Mouse (Mus musculus): ENCODE data around the gene Gm5426.
"Not testable (repeated sequence)": the region's sequence is repeated elsewhere in the genome, so short reads cannot be mapped to it uniquely, and the experiment has no call there.

Gene Gm5426

DNA sequence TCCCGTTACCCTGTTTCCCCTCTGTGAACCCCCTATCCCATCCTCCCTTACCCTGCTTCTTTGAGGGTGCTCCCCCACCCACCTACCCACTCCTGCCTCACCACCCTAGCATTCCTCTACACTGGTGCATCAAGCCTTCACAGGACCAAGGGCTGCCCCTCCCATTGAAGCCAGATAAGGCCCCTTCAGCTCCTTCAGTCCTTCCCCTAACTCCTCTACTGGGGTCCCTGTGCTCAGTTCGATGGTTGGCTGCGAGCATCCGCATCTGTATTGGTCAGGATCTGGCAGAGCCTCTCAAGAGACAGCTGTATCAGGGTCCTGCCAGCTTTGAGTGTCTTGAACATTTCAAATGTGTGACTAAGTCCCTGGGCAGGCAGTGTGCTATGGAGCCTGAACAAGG lies 2.9 kb downstream of the Gm5426 start:
- not testable (repeated sequence) for DNase-seq (ENCODE audit: low spot score)

DNA sequence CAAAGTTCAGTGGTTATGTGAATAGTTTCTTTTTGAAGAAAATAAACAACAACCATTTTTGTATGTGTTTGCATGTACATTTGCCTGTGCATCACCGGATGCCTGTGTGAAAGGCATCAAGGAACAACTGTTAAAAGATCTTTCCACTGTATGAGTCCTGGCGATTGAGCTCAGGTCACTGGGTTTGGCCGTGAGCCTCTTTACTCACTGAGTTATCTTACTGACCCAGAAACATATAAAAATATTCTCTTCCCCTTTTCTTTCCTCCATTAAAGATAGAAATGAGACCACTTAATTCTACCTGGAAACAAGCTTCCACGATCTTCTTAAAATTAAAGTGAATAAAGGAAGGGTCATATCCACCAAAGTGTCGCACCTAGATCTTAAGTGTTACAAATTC lies 10.2 kb downstream of the Gm5426 start:
- DNase-seq (ENCODE audit: low spot score): no peak

GRCm38 (mm10) chr10:96148250-96148699 lies 11.9 kb downstream of the Gm5426 start:
- peak; percentile 14 for DNase-seq (ENCODE audit: low spot score)

GRCm38 (mm10) chr10:96150401-96151116 lies 14.2 kb downstream of the Gm5426 start:
- no peak for DNase-seq (ENCODE audit: low spot score)

DNA sequence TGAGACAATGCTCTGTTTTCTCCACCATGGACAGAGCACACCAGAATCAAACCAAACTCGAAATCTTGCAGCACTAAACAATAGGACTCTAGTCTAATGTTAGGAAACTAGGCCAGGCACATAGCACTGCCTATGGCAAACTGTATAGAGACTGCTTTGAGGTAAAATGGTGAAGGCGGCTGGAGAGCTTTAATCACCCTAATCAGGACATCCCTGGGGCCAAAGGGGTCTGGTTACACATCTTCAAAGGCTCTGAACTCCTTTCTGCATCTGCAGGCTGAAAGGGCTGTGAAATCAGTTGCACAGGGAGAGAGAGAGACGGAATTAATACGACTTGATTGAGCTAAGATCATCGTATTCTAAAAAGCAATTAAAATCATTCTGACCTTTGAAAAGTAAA lies 16.9 kb downstream of the Gm5426 start:
- no peak for DNase-seq (ENCODE audit: low spot score)

DNA sequence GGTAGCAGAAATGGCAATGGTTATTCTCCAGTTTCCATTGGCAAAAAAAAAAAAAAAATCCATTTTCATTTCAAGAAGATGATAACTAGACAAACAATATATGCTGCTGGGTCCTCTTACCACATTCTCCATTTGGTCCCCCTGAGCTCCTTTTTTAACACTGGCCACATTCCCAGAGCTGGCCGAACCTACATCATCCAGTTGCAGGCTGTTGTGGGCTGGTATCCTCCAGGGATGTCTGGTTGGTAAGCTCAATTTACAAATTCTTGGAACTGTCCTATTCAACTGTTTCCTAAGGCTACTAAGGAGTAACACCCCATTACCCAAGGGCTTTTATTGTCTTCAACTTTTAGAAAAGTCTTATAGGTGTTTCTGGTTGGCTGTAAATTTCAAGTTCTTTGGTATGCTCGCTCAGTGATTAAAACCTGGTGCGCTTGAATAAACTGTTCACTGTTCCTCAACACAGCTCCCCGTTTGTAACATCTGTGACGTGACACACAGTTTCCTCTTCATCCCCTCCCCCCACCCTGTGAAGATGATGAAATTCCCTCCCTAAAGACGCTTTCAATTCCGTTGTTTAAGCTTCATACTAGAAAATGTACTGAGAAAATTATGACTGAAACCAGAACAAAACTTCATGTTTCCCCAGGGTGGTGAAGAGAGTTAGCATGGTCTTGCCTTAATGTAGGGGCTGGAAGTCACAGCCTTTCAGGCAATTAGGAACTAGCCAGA lies 26.7 kb downstream of the Gm5426 start:
- DNase-seq (ENCODE audit: low spot score): no peak

DNA sequence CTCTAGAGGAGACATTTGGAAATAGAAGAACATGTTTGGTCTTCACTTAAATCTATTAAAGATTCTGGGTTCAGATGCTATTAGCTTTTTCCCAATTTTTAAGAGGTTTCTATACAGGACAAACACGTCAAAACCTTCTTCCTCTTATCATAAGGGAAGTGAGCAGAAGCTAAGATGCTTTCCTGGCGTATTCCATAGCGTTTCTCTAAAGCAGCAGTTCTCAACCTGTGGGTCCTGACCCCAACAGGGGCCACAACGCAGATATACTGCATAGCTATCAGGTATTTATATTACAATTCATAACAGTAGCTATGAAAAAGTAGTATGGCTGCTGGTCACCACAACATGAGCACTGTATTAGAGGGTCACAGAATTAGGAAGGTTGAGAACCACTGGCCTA lies 27.4 kb downstream of the Gm5426 start:
- no peak for DNase-seq (ENCODE audit: low spot score)

GRCm38 (mm10) chr10:96165260-96165659 lies 28.9 kb downstream of the Gm5426 start:
- DNase-seq (ENCODE audit: low spot score): no peak

- DNase-seq (ENCODE audit: low spot score): no peak
Observed at GRCm38 (mm10) chr10:96168998-96169397, 32.6 kb downstream of the Gm5426 start.

DNA sequence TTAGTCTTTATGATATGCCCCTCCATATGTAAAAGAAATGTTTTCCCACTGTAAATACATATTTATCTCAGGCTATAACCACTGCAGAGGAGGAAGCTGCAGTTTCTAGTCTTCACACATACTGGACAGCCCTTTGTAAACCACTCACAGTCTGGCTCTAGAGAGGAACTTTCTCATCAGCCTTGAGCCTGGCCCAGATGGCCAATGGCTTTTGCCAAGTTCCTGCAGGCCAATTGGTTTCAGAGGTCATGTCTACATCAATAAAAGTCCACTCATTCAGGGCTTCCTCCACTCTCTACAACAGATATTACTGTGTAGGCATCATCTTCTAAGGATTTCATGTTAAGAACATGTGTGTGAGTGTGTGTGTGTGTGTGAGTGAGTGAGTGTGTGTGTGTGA lies 35.1 kb downstream of the Gm5426 start:
- DNase-seq (ENCODE audit: low spot score): no peak

- DNase-seq (ENCODE audit: low spot score): no peak
Observed at GRCm38 (mm10) chr10:96172964-96173363, 36.6 kb downstream of the Gm5426 start.

- no peak for DNase-seq (ENCODE audit: low spot score)
Observed at GRCm38 (mm10) chr10:96173771-96174170, 37.4 kb downstream of the Gm5426 start.

DNA sequence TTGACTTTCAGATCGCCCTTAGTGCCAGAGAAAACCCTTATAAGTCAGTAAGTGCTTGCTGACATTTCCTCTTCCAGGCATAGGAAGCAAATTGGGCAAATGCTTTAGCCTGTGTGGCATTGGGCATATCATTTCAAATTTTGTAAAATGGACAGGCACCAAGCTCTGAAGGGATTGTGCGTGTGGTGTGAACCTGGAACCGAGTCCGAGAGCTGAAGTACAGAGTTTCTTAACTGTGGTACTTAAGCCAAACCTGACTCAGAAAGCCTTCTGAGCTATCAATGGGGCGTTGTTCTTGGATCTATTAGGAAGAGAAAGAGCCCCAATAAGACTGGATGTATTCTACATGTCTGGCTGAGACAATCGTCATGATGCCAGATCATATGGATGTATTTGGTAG lies 40.5 kb downstream of the Gm5426 start:
- DNase-seq (ENCODE audit: low spot score): no peak

GRCm38 (mm10) chr10:96180554-96181397 lies 44.4 kb downstream of the Gm5426 start:
- no peak for DNase-seq (ENCODE audit: low spot score)

- DNase-seq (ENCODE audit: low spot score): no peak
Observed at GRCm38 (mm10) chr10:96181398-96181790, 45.0 kb downstream of the Gm5426 start.

DNA sequence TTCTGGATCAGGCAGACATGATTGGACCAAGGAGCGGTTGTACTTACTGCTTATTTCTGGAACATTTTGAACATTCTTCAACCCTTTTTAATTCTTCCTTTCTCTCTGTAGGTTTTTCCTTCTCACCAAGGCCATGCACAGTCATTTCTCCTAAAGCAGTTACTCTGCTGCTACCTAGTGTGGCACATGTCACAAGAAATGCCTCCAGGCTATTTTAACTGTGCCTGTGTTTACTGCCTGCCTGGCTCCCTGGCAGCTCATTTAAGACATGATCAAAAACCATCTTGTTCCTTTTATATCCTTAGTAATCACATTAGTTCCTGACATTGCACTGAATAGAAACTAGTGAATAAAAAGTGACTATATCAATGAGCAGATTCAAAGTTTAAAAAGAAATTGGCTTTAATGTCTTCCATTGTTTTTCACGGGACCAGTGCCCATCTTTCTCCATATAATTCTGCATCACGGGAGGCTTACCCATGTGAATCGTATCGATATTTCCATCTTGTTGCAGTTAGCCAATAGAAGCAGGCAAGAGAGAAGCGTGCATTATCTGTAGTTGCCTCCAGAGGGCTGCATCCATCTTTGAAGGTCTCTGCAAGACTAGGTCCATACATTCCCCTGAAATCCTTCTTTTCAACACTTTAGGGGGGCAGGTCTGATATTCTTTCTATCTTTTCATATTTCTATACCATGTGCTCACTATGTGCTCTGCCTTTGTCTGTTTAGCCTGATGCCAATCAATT lies 45.7 kb downstream of the Gm5426 start:
- no peak for DNase-seq (ENCODE audit: low spot score)

- no peak for DNase-seq (ENCODE audit: low spot score)
Observed at GRCm38 (mm10) chr10:96185026-96185425, 48.6 kb downstream of the Gm5426 start.

DNA sequence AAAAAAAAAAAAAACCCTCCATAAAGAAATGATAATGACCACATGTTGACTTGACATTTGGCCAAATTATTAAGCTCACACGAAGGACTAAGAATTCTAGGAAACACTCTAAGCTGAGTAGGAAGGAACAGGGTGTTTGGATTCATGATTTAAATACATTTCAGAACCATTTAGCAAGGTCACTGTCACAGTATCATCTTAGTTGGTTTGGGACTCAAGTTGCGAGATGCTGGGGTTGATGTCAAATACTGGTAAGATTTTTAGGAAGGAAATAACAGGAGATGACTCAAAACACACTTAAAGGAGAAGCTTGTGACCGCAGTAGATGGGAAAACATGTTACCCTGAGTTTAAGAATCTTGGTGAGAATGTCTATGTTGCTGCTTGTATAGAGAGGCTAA lies 49.2 kb downstream of the Gm5426 start:
- DNase-seq (ENCODE audit: low spot score): no peak
